Mouse (Mus musculus) neural tube, embryonic 11.5 days (tissue): ENCODE results near the gene Fam25c. TPM values are rescaled to one million over a fixed set of nuclear protein-coding genes. Genes with fewer than 3 reads are reported as not detected.
"Not testable (repeated sequence)": the region's sequence is repeated elsewhere in the genome, so short reads cannot be mapped to it uniquely, and the experiment has no call there.

Experiments used
- ATAC-seq: fragments of 200-750 bp; cut with Nextera tagmentation; 2 replicates; pipeline ENCODE4 v1.8.0; 2017; ENCODE audit warnings: moderate number of reproducible peaks, mild to moderate bottlenecking, moderate TSS enrichment, moderate library complexity; ENCODE audit not compliant: insufficient read depth, low FRiP score, low TSS enrichment
- DNase-seq: peaks from one replicate; pipeline ENCODE4 v3.0.0-alpha.2; 2015; ENCODE audit warnings: low spot score
- H3K27ac ChIP-seq: fragments of 300-500 bp; sonication (generic); 2 replicates; pipeline ENCODE4 v1.5.1; 2014; ENCODE audit warnings: low read depth, mild to moderate bottlenecking, low read length
- H3K27me3 ChIP-seq: fragments of 300-500 bp; sonication (generic); 2 replicates; pipeline ENCODE4 v1.6.1; 2014; ENCODE audit warnings: mild to moderate bottlenecking, low read length, mixed read lengths; ENCODE audit not compliant: control insufficient read depth, insufficient read depth
- H3K36me3 ChIP-seq: fragments of 300-500 bp; sonication (generic); 2 replicates; pipeline ENCODE4 v1.6.1; 2014; ENCODE audit warnings: mild to moderate bottlenecking, low read length, moderate library complexity, mixed read lengths; ENCODE audit not compliant: control insufficient read depth, insufficient read depth
- H3K4me1 ChIP-seq: fragments of 300-500 bp; sonication (generic); 2 replicates; pipeline ENCODE4 v1.6.1; 2014; ENCODE audit warnings: low read length, mixed read lengths; ENCODE audit not compliant: control insufficient read depth, insufficient read depth
- H3K4me2 ChIP-seq: fragments of 300-500 bp; sonication (generic); 2 replicates; pipeline ENCODE4 v1.6.1; 2014; ENCODE audit warnings: low read depth, mild to moderate bottlenecking, moderate library complexity
- H3K4me3 ChIP-seq: fragments of 300-500 bp; sonication (generic); 2 replicates; pipeline ENCODE4 v1.5.1; 2014; ENCODE audit warnings: low read depth, low read length
- H3K9ac ChIP-seq: fragments of 300-500 bp; sonication (generic); 2 replicates; pipeline ENCODE4 v1.6.1; 2014; ENCODE audit warnings: mild to moderate bottlenecking, low read length
- H3K9me3 ChIP-seq: fragments of 300-500 bp; sonication (generic); 2 replicates; pipeline ENCODE4 v1.6.1; 2016; ENCODE audit warnings: low read length; ENCODE audit not compliant: control insufficient read depth
- WGBS: fragments of 180-500 bp; shearing (Covaris S2); extraction: QIAGEN DNeasy Blood & Tissue Kit; methylation state at CpG from one replicate; pipeline ENCODE4 v1.1.7; 2014; 5-methylcytosine and 5-hydroxymethylcytosine counted together
- polyA plus RNA-seq: library from polyadenylated mRNA; unstranded; fragments of >200 nt; fragmentation: Nextera tagmentation; extraction: Ambion mirVana; gene quantifications from 2 replicates; pipeline ENCODE4 v1.2.1, GENCODE M21; 2014

Fam25c gene
- polyA plus RNA-seq, 1 experiment from 2014 or later, result not detected

- no peaks in the 10 kb centered on the region for H3K4me1 ChIP-seq
- no peak for DNase-seq
- H3K27me3 ChIP-seq, result no peaks in the 10 kb centered on the region
- no peak overlapping the region for H3K27ac ChIP-seq
- H3K4me2 ChIP-seq, result no peak overlapping the region
- H3K9me3 ChIP-seq, result no peaks in the 10 kb centered on the region
- no peak for ATAC-seq
- WGBS, result 91% methylated on average over 1 of the region's 1 CpGs
- no peak overlapping the region for H3K4me3 ChIP-seq
- H3K9ac ChIP-seq, result no peak overlapping the region
- peaks cover 4% of the 10 kb centered on the region for H3K36me3 ChIP-seq
Measured at GRCm38 (mm10) chr14:34327618-34328017, 27.6 kb downstream of the Fam25c start.

GRCm38 (mm10) chr14:34326606-34327005 lies 28.6 kb downstream of the Fam25c start:
- ATAC-seq (no peak), DNase-seq (no peak)
- H3K4me2 ChIP-seq, result no peak overlapping the region
- H3K36me3 ChIP-seq, result peaks cover 4% of the 10 kb centered on the region
- H3K4me1 ChIP-seq, result no peaks in the 10 kb centered on the region
- H3K27ac ChIP-seq, result no peak overlapping the region
- no peak overlapping the region for H3K4me3 ChIP-seq
- no peak overlapping the region for H3K9ac ChIP-seq
- WGBS, result 95% methylated on average over 3 of the region's 3 CpGs
- no peaks in the 10 kb centered on the region for H3K9me3 ChIP-seq
- no peaks in the 10 kb centered on the region for H3K27me3 ChIP-seq

- Histone ChIP-seq H3K4me3 (no peak overlapping the region), H3K9ac (no peak overlapping the region), H3K27ac (no peak overlapping the region), H3K4me2 (no peak overlapping the region), H3K4me1 (no peaks in the 10 kb centered on the region), H3K27me3 (no peaks in the 10 kb centered on the region), H3K36me3 (no peaks in the 10 kb centered on the region), H3K9me3 (no peaks in the 10 kb centered on the region)
- ATAC-seq (no peak), DNase-seq (no peak)
- 90% methylated on average over 5 of the region's 5 CpGs for WGBS
Measured at GRCm38 (mm10) chr14:34323576-34324085, 31.6 kb downstream of the Fam25c start.

- DNase-seq (no peak), ATAC-seq (no peak)
- no peaks in the 10 kb centered on the region for H3K36me3 ChIP-seq
Measured at GRCm38 (mm10) chr14:34318113-34318512, 37.1 kb downstream of the Fam25c start.

GRCm38 (mm10) chr14:34317431-34317830 lies 37.8 kb downstream of the Fam25c start:
- 96% methylated on average over 3 of the region's 3 CpGs for WGBS
- H3K27ac ChIP-seq, result no peak overlapping the region
- no peaks in the 10 kb centered on the region for H3K36me3 ChIP-seq
- peaks cover 6% of the 10 kb centered on the region; the same call in 1 of the 2 replicates for H3K4me1 ChIP-seq
- no peaks in the 10 kb centered on the region for H3K27me3 ChIP-seq
- no peaks in the 10 kb centered on the region for H3K9me3 ChIP-seq
- no peak overlapping the region for H3K4me2 ChIP-seq
- no peak overlapping the region for H3K9ac ChIP-seq
- H3K4me3 ChIP-seq, result no peak overlapping the region
- no peak for DNase-seq
- ATAC-seq, result no peak

More at GRCm38 (mm10) chr14:34318113-34318512, 37.1 kb downstream of the Fam25c start:
- Histone ChIP-seq H3K4me3 (no peak overlapping the region), H3K9me3 (no peaks in the 10 kb centered on the region), H3K27ac (no peak overlapping the region), H3K4me2 (no peak overlapping the region), H3K4me1 (peaks cover 1% of the 10 kb centered on the region; the same call in 1 of the 2 replicates), H3K9ac (no peak overlapping the region), H3K27me3 (no peaks in the 10 kb centered on the region)

GRCm38 (mm10) chr14:34316346-34316745 lies 38.9 kb downstream of the Fam25c start:
- H3K27me3 ChIP-seq, result no peaks in the 10 kb centered on the region
- H3K27ac ChIP-seq, result no peak overlapping the region
- WGBS, result 88% methylated on average over 2 of the region's 2 CpGs
- H3K9ac ChIP-seq, result no peak overlapping the region
- ATAC-seq (no peak), DNase-seq (no peak)
- H3K4me1 ChIP-seq, result peaks cover 13% of the 10 kb centered on the region; the same call in 1 of the 2 replicates
- H3K4me2 ChIP-seq, result no peak overlapping the region
- H3K9me3 ChIP-seq, result no peaks in the 10 kb centered on the region
- no peak overlapping the region for H3K4me3 ChIP-seq
- H3K36me3 ChIP-seq, result no peaks in the 10 kb centered on the region

GRCm38 (mm10) chr14:34314796-34315195 lies 40.4 kb downstream of the Fam25c start:
- Histone ChIP-seq H3K4me2 (no peak overlapping the region), H3K36me3 (no peaks in the 10 kb centered on the region)

GRCm38 (mm10) chr14:34314383-34314782 lies 40.9 kb downstream of the Fam25c start:
- not testable (repeated sequence) for H3K27ac ChIP-seq, H3K9ac ChIP-seq, H3K4me3 ChIP-seq, H3K9me3 ChIP-seq, ATAC-seq, H3K27me3 ChIP-seq, H3K36me3 ChIP-seq, H3K4me2 ChIP-seq, DNase-seq
- 93% methylated on average over 8 of the region's 8 CpGs for WGBS
- H3K4me1 ChIP-seq, result peaks cover 13% of the 10 kb centered on the region; the same call in 1 of the 2 replicates

More at GRCm38 (mm10) chr14:34314796-34315195, 40.4 kb downstream of the Fam25c start:
- DNase-seq (no peak), ATAC-seq (no peak)
- WGBS, result 91% methylated on average over 3 of the region's 3 CpGs
- Histone ChIP-seq H3K27ac (no peak overlapping the region), H3K4me3 (no peak overlapping the region), H3K27me3 (no peaks in the 10 kb centered on the region), H3K9me3 (no peaks in the 10 kb centered on the region), H3K4me1 (peaks cover 13% of the 10 kb centered on the region; the same call in 1 of the 2 replicates), H3K9ac (no peak overlapping the region)

- WGBS, result 94% methylated on average over 3 of the region's 3 CpGs
- no peaks in the 10 kb centered on the region for H3K27me3 ChIP-seq
- ATAC-seq (no peak), DNase-seq (no peak)
- no peak overlapping the region for H3K4me3 ChIP-seq
- no peak overlapping the region for H3K27ac ChIP-seq
- no peak overlapping the region for H3K4me2 ChIP-seq
- H3K9me3 ChIP-seq, result no peaks in the 10 kb centered on the region
- H3K9ac ChIP-seq, result no peak overlapping the region
- no peaks in the 10 kb centered on the region for H3K36me3 ChIP-seq
- H3K4me1 ChIP-seq, result peaks cover 13% of the 10 kb centered on the region; the same call in 1 of the 2 replicates
Measured at GRCm38 (mm10) chr14:34313612-34314011, 41.6 kb downstream of the Fam25c start.
